Mouse (Mus musculus): ENCODE measurements around the gene Rab3c. TPM values are rescaled to one million over a fixed set of nuclear protein-coding genes. Genes with fewer than 3 reads are reported as not detected.

Rab3c gene
- polyA plus RNA-seq, 1 experiment from 2014 or later, result 44.1 TPM

Other genes starting within 250 kb of the Rab3c start
- 0.09 TPM in 1 of 2 replicates, not detected in the other for gene Gapt, start 76.2 kb upstream of the Rab3c start, polyA plus RNA-seq (2016; fragmentation: Nextera tagmentation; extraction: Ambion mirVana)
- 103 and 106 TPM in 2 replicates for gene Plk2, start 114.0 kb upstream of the Rab3c start, polyA plus RNA-seq (2016; fragmentation: Nextera tagmentation; extraction: Ambion mirVana)